Mouse (Mus musculus): ENCODE data around the gene Cop1. TPM values are rescaled to one million over a fixed set of nuclear protein-coding genes. Genes with fewer than 3 reads are reported as not detected.

Gene Cop1
- total RNA-seq, 2 experiments from 2014 or later, result 123 to 124 TPM

DNA sequence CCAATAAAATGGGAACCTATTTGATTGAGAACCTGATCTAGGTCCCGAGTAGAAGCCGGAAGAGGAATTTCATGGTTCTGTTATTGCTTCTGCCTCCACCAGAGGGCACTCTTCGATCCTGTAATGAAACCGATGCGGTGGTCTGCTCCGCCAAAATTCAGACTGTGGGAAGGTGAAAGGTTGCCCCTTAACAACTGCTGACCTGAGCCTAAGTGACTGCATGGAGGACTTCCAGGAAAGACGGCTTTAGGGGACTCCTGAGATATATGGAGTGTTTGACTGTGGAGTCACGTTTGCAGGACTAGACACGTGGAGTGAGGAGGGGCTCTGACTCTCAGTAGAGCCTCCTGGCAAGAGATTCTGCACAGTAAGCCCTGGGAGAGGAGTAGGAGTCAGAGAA is 164.4 kb downstream of the Cop1 start:
- peak; percentile 46 to 65 for DNase-seq
- intact Hi-C loops (cut with DNase I), result loop anchor here (2.0 to 10.0 kb wide), 5 partner anchors 126 to 788 kb away; partner anchors contain the start of gene Tnr

Small RNA genes lying within 50 kb of the gene (microRNA-seq; reads per million reads assigned to microRNA genes)
- gene Mir1843b, result 156 to 571 reads per million in 2 experiments

All from heart, postnatal 14 days (tissue).